Mouse (Mus musculus) liver, postnatal 0 days (tissue): ENCODE data around the gene Lpin2. TPM values are rescaled to one million over a fixed set of nuclear protein-coding genes. Genes with fewer than 3 reads are reported as not detected.

Source experiments
- ATAC-seq: fragments of 200-750 bp; cut with Nextera tagmentation; 2 replicates; pipeline ENCODE4 v1.8.0; 2017; ENCODE audit warnings: mild to moderate bottlenecking, moderate library complexity
- DNase-seq: peaks from one replicate; pipeline ENCODE4 v3.0.0-alpha.2; 2016
- H3K27ac ChIP-seq: fragments of 300-500 bp; sonication (generic); 2 replicates; pipeline ENCODE4 v1.5.1; 2014; ENCODE audit warnings: antibody characterized with exemption, moderate library complexity, mild to moderate bottlenecking, low read depth
- H3K27me3 ChIP-seq: fragments of 300-500 bp; sonication (generic); 2 replicates; pipeline ENCODE4 v1.6.1; 2014; ENCODE audit warnings: low read length, control low read depth, mixed read lengths; ENCODE audit not compliant: insufficient read depth
- H3K36me3 ChIP-seq: fragments of 300-500 bp; sonication (generic); replicated peaks from 2 replicates; pipeline ENCODE4 v1.6.1; 2014; ENCODE audit warnings: mild to moderate bottlenecking, control low read depth, low read length, moderate library complexity, mixed read lengths; ENCODE audit not compliant: insufficient read depth
- H3K4me1 ChIP-seq: fragments of 300-500 bp; sonication (generic); 2 replicates; pipeline ENCODE4 v1.6.1; 2014; ENCODE audit warnings: antibody characterized with exemption, mild to moderate bottlenecking, control low read depth; ENCODE audit not compliant: insufficient read depth
- H3K4me2 ChIP-seq: fragments of 300-500 bp; sonication (generic); 2 replicates; pipeline ENCODE4 v1.6.1; 2014; ENCODE audit warnings: low read depth, mild to moderate bottlenecking, low read length, moderate library complexity, mixed read lengths
- H3K4me3 ChIP-seq: fragments of 300-500 bp; sonication (generic); 2 replicates; pipeline ENCODE4 v1.5.1; 2014; ENCODE audit warnings: low read depth, low read length
- H3K9ac ChIP-seq: fragments of 300-500 bp; sonication (generic); replicated peaks from 2 replicates; pipeline ENCODE4 v1.6.1; 2014; ENCODE audit warnings: mild to moderate bottlenecking, moderate library complexity
- H3K9me3 ChIP-seq: fragments of 300-500 bp; sonication (generic); 2 replicates; pipeline ENCODE4 v1.6.1; 2016; ENCODE audit warnings: mild to moderate bottlenecking, control low read depth, low read length, mixed read lengths
- CTCF ChIP-seq: sonication (generic); IDR thresholded peaks from 2 replicates; pipeline ENCODE4 v1.5.1; 2016; ENCODE audit warnings: antibody characterized with exemption, low read depth
- EP300 ChIP-seq: IDR thresholded peaks from 2 replicates; pipeline ENCODE4 v1.6.1; 2016; ENCODE audit warnings: antibody characterized with exemption, low read depth, mild to moderate bottlenecking
- WGBS: fragments of 180-500 bp; shearing (Covaris S2); extraction: QIAGEN DNeasy Blood & Tissue Kit; methylation state at CpG from one replicate; pipeline ENCODE4 v1.1.7; 2014; ENCODE audit not compliant: insufficient replicate concordance; 5-methylcytosine and 5-hydroxymethylcytosine counted together
- polyA plus RNA-seq: library from polyadenylated mRNA; unstranded; fragments of >200 nt; fragmentation: Nextera tagmentation; extraction: Ambion mirVana; gene quantifications from 2 replicates; pipeline ENCODE4 v1.2.1, GENCODE M21; 2015

The Lpin2 gene
- polyA plus RNA-seq, 1 experiment from 2014 or later: 44.5 TPM

GRCm38 (mm10) chr17:71137334-71137721 lies 45.0 kb upstream of the Lpin2 start:
- 67% methylated on average over 2 of the region's 2 CpGs for WGBS
- no peak overlapping the region for H3K4me3 ChIP-seq
- ATAC-seq: no peak
- H3K9ac ChIP-seq: no peak overlapping the region
- DNase-seq: no peak
- TF ChIP-seq CTCF (no peak), EP300 (no peak)
- H3K9me3 ChIP-seq: no peaks in the 10 kb centered on the region
- no peaks in the 10 kb centered on the region for H3K36me3 ChIP-seq
- H3K4me1 ChIP-seq: peaks cover 6% of the 10 kb centered on the region; the same call in 1 of the 2 replicates
- H3K27me3 ChIP-seq: no peaks in the 10 kb centered on the region
- no peak overlapping the region for H3K4me2 ChIP-seq
- H3K27ac ChIP-seq: no peak overlapping the region

DNA sequence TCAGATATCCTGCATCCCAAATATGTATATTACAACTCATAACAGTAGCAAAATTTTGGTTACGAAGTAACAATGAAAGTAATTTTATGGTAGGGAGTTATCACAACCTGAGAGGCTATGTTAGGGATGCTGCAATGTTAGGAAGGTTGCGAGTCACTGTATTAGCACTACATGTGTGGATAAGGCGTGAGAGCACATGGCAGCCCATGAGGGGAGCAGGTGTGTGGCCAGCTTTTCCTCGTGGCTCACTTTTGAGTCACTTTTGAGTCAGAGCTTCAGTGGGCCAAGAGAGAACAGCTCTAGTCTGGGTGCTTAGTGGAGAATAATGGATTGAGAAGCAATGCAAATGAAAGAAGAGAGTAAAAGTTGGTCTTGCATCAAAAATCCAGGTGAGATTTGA lies 40.3 kb upstream of the Lpin2 start:
- 78% methylated on average over 4 of the region's 4 CpGs for WGBS
- Histone ChIP-seq H3K27me3 (no peaks in the 10 kb centered on the region), H3K9ac (no peak overlapping the region), H3K27ac (no peak overlapping the region), H3K4me1 (peaks cover 3% of the 10 kb centered on the region; the same call in 1 of the 2 replicates), H3K36me3 (no peaks in the 10 kb centered on the region), H3K4me3 (no peak overlapping the region), H3K4me2 (no peak overlapping the region), H3K9me3 (no peaks in the 10 kb centered on the region)
- TF ChIP-seq EP300: no peak
- no peak for TF ChIP-seq CTCF
- DNase-seq: peak; percentile 3
- no peak for ATAC-seq

- no peak overlapping the region for H3K27ac ChIP-seq
- ATAC-seq: no peak
- no peak overlapping the region for H3K4me3 ChIP-seq
- 67% methylated on average over 4 of the region's 4 CpGs for WGBS
- no peaks in the 10 kb centered on the region for H3K36me3 ChIP-seq
- DNase-seq: peak; percentile 7
- H3K27me3 ChIP-seq: no peaks in the 10 kb centered on the region
- no peak overlapping the region for H3K4me2 ChIP-seq
- no peak overlapping the region for H3K9ac ChIP-seq
- H3K9me3 ChIP-seq: no peaks in the 10 kb centered on the region
- TF ChIP-seq EP300 (no peak), CTCF (no peak)
- peaks cover 3% of the 10 kb centered on the region; the same call in 1 of the 2 replicates for H3K4me1 ChIP-seq
Measured at GRCm38 (mm10) chr17:71143155-71143554, 39.2 kb upstream of the Lpin2 start.

DNA sequence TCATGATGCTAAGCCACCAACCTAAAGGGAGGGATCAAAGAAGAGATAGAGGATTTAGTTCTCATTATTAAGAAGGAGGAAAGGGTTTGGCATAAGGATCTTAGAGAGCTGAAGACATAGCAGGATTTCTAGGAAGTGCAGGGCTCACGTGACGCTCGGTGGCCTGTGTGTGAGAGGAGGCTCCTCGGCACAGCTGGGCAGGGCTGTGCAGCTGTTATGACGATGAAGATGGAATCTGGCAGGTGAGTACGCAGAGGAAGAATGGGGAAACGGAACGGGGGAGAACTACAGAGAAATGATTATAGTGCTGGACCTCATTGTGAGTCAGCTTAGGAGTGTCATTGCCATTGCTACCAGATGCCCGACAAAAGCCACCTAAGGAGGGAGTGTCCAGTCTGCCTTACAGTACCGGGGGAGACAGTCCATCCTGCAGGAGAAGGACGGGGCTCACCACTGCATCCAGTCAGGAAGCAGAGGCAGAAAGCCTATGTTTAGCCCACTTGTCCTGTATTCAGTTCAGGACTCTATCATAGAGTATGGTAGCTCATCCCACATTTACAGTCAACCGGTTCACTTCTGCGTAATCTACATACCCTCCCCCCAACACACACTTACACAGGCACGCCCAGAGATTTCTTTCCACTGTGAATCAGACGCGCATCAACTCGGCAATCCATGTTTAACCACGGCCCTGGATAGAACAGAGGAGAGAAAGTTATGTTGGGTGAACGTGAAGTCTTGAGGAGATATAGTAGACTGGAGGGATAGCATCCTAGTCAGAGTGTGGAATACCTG lies 37.8 kb upstream of the Lpin2 start:
- ATAC-seq: no peak
- no peak overlapping the region for H3K27ac ChIP-seq
- H3K4me1 ChIP-seq: peaks cover 3% of the 10 kb centered on the region; the same call in 1 of the 2 replicates
- H3K36me3 ChIP-seq: no peaks in the 10 kb centered on the region
- H3K4me2 ChIP-seq: no peak overlapping the region
- H3K4me3 ChIP-seq: no peak overlapping the region
- peak; percentile 6 for DNase-seq
- WGBS: 81% methylated on average over 19 of the region's 19 CpGs
- TF ChIP-seq CTCF (no peak), EP300 (no peak)
- H3K9me3 ChIP-seq: no peaks in the 10 kb centered on the region
- H3K9ac ChIP-seq: no peak overlapping the region
- no peaks in the 10 kb centered on the region for H3K27me3 ChIP-seq

DNA sequence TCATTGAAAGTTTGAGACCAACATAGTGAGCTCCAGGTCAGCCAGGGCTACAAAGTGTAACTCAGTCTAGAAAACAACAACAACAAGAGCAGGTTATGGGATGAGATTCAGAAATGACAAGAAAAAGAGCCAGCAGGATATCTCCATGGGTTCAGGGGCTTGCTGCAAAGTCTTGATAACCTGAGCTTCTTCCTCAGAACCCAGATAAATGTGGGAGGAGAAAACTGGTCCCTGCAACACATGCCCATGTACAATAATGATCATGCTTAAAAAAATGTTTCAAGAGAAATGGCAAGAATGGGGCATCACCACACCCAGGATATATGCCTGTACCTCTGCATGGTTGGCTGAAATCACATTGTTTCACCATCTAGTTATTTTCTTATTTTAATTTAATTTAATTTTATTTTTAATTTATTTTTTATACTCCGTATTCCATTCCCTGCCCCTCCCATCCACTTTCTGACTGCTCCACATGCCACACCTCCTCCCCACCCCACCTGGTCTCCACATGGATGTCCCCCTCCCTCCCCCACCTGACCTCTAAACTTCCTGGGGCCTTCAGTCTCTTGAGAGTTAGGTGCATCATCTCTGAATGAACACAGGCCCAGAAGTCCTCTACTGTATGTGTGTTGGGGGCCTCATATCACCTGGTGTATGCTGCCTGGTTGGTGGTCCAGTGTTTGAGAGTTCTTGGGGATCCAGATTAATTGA lies 37.0 kb upstream of the Lpin2 start:
- no peak overlapping the region for H3K27ac ChIP-seq
- H3K9ac ChIP-seq: no peak overlapping the region
- H3K9me3 ChIP-seq: no peaks in the 10 kb centered on the region
- DNase-seq (peak; percentile 12), ATAC-seq (peak; percentile 43; the same call in 1 of the 2 replicates)
- H3K4me1 ChIP-seq: peaks cover 3% of the 10 kb centered on the region; the same call in 1 of the 2 replicates
- H3K27me3 ChIP-seq: no peaks in the 10 kb centered on the region
- 79% methylated on average over 1 of the region's 1 CpGs for WGBS
- no peak overlapping the region for H3K4me2 ChIP-seq
- no peak overlapping the region for H3K4me3 ChIP-seq
- no peaks in the 10 kb centered on the region for H3K36me3 ChIP-seq
- TF ChIP-seq EP300 (peak; percentile 73; the same call in 1 of the 2 replicates), CTCF (no peak)

- Histone ChIP-seq H3K27me3 (no peaks in the 10 kb centered on the region), H3K4me1 (no peaks in the 10 kb centered on the region), H3K36me3 (no peaks in the 10 kb centered on the region), H3K4me3 (no peak overlapping the region), H3K27ac (no peak overlapping the region), H3K9me3 (no peaks in the 10 kb centered on the region), H3K9ac (no peak overlapping the region), H3K4me2 (no peak overlapping the region)
- no peak for DNase-seq
- 64% methylated on average over 4 of the region's 4 CpGs for WGBS
- ATAC-seq: no peak
- TF ChIP-seq CTCF (no peak), EP300 (no peak)
Measured at GRCm38 (mm10) chr17:71153356-71153755, 29.0 kb upstream of the Lpin2 start.
